Mouse (Mus musculus) kidney, postnatal 14 days (tissue): ENCODE results near the gene Crebrf.
A peak's percentile ranks its signal among the peaks of the same experiment; 100 is the strongest.

Experiments used
- DNase-seq: peaks from one replicate; pipeline ENCODE4 v3.0.0; 2022; ENCODE audit warnings: mixed read lengths

Gene Crebrf

DNA sequence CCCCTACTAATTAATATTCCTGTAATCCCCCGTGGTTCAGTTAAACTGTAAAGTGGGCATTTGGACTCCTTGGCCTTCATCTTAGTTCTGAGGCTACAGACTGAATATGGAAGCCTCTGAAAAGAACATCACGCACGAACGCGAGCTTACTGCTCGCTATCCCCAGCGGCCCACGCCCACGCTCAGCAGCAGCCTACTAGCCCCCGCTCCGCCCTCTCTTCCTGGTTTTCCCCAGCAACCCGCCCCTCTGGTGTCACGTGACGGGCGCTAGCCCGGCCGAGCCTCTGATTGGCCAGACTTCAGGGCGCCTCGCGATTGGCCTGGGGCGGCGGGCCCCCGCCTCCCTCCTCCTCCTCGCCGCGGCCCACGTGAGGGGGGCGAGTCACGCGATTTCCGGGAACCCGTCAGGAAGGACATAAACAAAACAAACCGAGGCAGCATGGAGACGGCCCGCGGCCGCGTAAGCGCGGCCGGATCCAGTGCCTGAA, at the start of gene Crebrf:
TSS of gene Crebrf (plus strand) at position 380 of the 488 bp plus-strand sequence.
- DNase-seq = peak; percentile 99

GRCm38 (mm10) chr17:26671268-26671667, 44.2 kb upstream of the Crebrf start:
- no peak for DNase-seq

DNA sequence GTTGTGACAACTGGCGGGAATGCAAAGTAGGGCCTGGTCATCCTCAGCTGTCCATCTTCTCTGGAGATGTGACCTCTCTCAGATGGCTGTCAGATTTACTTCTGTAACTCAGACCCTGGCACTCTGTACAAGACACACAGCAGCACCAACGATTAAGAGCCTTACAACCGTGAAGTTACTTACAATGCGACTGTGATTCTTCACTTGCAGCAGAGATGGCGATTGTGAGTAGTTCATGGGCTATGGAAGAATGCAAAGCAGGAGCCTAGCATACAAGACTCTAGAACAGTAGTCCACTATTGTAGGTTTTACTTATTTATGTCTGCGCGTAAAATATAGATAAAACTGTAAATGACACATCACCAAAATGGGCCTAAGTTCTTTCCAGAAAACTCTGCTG, 39.6 kb upstream of the Crebrf start:
- DNase-seq = no peak

- peak; percentile 94 for DNase-seq
These were observed 39.2 kb upstream of the Crebrf start for GRCm38 (mm10) chr17:26676252-26676615.

DNA sequence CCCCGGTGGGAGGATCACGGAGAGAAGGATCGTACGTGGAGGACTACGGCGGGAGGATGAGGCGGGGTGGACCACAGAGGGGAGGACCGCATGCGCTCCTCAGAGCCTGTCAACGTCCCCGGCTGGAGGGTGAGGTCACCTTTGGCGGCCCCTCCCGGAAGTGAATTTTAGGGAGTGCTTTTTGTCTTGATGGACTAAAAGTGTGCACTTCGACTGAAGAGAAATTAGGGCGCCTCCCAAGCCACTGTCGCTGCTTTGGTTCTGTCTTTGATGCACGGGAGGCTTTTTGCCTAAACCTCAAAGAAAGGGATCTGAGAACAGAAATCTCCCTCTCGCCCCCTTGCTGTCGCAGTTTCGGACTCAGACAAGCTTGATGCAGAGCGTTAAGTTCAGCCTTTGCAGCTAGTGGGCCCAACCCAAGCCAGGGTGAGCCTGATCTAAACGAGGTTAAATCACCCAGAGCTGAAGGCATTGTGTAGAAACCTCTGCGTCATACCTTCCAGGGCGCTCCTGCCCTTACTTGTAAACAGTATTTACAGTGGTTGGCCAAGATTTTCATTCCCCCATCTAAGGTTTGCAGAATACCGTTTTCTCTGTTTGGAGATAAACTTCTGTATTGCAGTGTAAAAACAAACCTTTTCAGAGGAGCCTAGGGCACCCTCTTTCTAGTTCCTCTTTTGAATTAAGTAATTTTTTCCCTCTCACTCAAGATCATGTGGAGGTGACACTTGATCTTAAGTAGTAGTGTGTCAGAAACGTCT, 38.7 kb upstream of the Crebrf start:
- DNase-seq = peak; percentile 77

DNA sequence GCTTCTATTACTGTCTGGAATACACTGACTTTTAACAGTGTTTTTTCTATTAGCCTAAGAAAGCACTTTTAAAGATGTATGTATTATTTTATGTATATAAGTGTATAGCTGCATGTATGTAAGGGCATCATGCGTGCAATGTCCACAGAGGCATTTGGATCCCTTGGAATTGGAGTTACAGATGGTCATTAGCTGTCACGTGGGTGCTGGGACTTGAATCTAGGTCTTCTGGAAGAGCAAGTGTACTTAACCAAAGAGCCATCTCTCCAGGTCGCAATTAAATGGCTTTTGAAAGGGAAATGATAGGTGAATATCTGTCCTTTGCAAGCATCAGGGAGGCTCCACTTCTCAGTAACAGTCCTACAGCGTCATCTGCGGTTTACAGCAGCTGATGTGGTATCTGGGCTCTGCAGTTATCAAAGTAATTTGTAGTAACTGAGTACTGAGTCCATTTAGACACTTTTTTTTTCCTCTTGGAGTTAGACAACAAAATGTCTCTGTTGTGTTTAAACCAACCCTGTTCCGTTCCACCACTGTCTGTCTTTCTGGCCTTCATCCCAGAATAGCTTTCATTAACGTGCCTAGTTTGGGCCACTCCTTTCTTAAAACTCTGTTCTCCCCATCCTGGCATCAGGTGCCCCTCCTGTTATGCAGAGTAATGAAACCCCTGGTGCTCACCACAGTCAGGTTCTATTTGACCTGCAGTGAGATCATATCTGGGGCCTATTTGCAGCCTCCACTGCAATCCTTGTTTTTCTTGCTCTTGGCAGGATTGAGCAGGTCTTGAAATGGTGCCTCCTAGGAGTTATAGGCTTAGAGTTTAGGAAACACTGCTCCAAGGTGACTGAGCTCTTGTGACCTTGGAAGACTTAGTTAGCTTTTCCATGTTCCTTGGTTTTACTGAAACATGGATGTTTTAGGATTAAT, 37.5 kb upstream of the Crebrf start:
- peak; percentile 43 for DNase-seq

DNA sequence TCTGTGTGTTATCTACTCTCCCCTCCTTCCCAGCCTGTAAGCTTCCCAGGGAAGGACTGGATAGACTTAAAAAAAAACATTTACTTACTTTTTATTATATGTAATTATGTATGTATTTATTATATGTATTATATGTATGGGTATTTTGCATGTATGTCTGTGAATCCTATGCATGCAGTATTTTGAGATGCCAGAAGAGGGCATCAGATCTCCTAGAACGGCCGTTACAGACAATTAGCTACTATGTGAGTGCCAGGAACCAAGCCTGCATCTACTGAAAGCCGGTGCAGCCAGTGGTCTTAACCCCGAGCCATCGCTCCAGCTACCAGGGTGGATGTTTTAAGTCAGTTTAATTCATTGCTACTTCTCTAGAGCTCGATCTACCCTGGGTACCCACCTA, 34.2 kb upstream of the Crebrf start:
- DNase-seq = no peak

- DNase-seq = no peak
These were observed 29.0 kb upstream of the Crebrf start for GRCm38 (mm10) chr17:26686334-26687000.

DNA sequence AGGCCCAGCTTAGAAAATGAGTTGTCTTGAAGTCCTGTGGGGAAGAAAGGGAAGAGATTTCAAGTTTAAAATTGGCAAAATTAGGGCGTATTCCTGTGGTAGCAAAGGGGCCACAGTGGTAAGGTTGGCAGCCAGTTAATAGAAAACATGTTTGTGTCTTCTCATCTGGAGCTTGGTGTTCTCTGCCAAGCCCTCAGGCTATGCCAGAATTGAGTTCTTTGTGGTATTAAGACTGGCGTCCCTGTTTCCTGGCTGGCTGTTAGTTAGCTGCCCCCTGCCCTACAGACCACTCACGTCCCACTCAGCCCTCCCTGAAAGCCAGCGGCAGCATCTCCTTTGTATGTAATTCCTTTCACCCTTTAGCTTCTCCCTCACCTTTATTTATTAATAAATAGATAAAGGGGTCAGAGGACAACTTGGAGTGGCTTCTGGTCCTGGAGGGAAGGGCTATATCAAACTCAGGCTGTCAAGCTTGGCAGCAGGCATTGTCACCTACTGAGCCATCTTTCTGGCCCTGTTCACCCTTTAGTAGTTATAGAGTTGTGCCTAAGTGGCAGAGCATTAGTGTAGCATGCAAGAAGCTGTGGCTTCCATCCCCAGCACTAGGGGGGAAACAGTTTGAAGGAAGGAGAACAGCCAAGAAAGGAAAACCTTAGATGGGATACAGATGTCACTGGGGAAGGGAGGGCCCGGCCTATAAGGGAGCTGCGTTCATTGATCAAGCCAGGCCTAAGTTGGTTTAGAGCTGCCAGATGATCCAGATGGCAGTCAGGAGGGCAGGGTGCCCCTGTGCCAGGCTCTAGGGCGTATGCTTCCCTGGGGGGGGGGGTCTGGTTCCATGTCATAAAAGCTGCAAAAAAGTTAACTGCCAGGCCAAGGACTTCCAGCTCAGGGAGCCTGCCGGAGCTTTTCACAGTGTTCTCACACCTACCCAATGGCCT, 26.4 kb upstream of the Crebrf start:
- no peak for DNase-seq

DNA sequence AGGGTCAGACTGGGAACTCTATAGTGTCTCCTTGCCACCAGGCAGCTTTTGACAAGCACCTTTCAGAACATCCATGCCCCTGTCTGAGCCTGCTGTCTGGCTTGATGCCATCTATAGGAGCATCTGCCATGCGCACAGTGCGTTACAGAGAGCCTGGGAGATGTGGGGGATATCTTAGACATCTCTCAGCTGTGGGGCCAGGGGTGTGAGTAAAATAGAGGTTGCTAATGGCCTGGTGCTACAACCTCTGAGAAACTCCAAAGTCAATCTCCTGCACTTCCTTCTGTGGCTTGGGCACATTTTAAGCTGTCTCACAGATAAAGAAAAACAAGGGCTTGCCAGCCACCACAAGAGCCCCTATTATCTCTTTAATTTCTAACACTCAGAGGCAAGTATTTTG, 25.6 kb upstream of the Crebrf start:
- DNase-seq = no peak

- DNase-seq = no peak
These were observed 25.2 kb upstream of the Crebrf start for GRCm38 (mm10) chr17:26690236-26690635.

- no peak for DNase-seq
These were observed 24.3 kb upstream of the Crebrf start for GRCm38 (mm10) chr17:26691110-26691509.

GRCm38 (mm10) chr17:26693424-26693823, 22.0 kb upstream of the Crebrf start:
- no peak for DNase-seq

DNA sequence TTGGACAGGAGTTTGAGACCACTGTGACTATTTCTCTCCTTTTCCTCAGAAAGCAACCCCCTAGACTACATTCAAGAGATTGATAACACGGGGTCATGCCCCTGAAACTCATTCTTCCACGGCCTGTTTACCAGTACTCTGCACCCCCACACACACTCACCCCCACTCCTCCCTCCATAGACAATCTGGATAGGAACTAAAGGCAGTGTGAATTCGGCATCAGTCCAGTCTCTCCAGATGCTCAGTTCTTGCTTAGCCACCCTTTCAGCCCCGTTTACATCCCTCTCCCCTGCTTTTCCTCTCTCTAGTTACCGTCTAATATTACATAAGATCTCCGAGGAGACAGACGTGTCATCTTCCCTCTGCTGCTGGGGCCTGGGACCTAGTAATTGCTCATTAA, 21.3 kb upstream of the Crebrf start:
- no peak for DNase-seq

DNA sequence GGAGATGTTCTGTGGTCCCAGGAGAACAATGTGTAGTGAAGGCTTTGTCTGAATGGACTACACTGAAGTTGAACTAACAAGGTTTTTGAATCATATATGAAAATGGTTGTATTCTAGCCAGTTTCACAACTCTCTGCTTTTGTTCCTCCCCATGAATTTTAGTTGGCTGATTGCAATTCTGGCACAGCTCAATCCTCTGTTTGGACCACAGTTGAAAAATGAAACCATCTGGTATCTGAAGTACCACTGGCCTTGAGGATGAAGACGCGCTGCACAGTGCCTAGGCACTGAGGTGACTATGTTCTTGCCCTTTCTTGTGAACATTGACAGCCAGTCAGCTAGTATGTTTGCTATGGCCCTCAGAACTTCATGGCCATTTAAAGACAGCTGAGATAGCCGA, 20.3 kb upstream of the Crebrf start:
- DNase-seq = no peak

- no peak for DNase-seq
These were observed 16.6 kb upstream of the Crebrf start for GRCm38 (mm10) chr17:26698846-26699245.

GRCm38 (mm10) chr17:26699819-26700616, 15.4 kb upstream of the Crebrf start:
- peak; percentile 38 for DNase-seq

- DNase-seq = no peak
These were observed 13.9 kb upstream of the Crebrf start for GRCm38 (mm10) chr17:26701565-26701964.

DNA sequence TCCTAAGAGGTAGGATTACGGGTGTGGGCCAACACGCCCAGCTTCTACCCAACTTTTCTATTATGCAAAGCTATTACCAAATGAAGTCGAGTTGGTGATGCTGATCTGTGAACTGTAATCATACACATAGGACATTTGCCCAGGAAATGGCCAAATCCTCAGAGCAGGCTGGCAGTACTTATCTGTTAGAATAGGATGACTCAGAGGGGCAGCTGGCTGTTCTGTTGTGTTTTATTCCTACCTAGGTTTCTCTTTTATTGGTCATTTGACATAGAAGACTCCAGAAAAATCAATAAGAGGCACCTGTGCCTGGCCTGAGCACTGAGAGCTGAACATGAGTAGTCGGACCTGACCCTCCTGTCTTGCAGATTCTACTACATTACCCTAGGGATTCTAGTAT, 12.8 kb upstream of the Crebrf start:
- DNase-seq = no peak

DNA sequence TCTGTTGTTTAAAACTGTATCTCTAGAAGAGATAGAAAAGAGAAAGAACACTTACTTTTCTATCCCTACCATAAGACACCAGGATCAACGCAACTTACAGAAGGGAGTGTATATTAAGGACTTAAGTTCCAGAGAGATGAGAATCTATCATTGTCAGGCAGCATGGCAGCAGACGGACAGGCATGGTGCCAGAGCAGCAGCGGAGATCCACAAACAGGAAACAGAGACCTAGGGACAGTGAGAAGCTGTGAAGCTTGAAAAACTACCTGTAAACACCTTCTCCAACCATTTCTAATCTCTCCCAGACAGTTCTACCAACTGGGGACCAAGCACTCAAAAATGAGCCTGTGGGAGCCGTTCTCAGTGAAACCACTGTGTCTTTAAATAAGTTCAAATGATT, 11.8 kb upstream of the Crebrf start:
- DNase-seq = no peak
